Mouse (Mus musculus) forebrain, embryonic 16.5 days (tissue): ENCODE results near the gene Cobl. TPM values are rescaled to one million over a fixed set of nuclear protein-coding genes. Genes with fewer than 3 reads are reported as not detected.

Source experiments
- ATAC-seq: fragments of 200-750 bp; cut with Nextera tagmentation; 2 replicates; pipeline ENCODE4 v1.8.0; 2017; ENCODE audit warnings: mild to moderate bottlenecking, moderate library complexity
- H3K27ac ChIP-seq: fragments of 300-500 bp; sonication (generic); 2 replicates; pipeline ENCODE4 v1.5.1; 2014; ENCODE audit warnings: low read length, control low read depth
- H3K27me3 ChIP-seq: fragments of 300-500 bp; sonication (generic); replicated peaks from 2 replicates; pipeline ENCODE4 v1.6.1; 2014; ENCODE audit warnings: low read length; ENCODE audit not compliant: control insufficient read depth, insufficient read depth
- H3K36me3 ChIP-seq: fragments of 300-500 bp; sonication (generic); 2 replicates; pipeline ENCODE4 v1.6.1; 2014; ENCODE audit not compliant: control insufficient read depth, insufficient read depth
- H3K4me1 ChIP-seq: fragments of 300-500 bp; sonication (generic); replicated peaks from 2 replicates; pipeline ENCODE4 v1.6.1; 2014; ENCODE audit warnings: low read length; ENCODE audit not compliant: control insufficient read depth, insufficient read depth
- H3K4me2 ChIP-seq: fragments of 300-500 bp; sonication (generic); 2 replicates; pipeline ENCODE4 v1.6.1; 2014; ENCODE audit warnings: mild to moderate bottlenecking, low read length, control low read depth
- H3K4me3 ChIP-seq: fragments of 300-500 bp; sonication (generic); replicated peaks from 2 replicates; pipeline ENCODE4 v1.5.1; 2014; ENCODE audit warnings: mild to moderate bottlenecking, low read length, control low read depth
- H3K9ac ChIP-seq: fragments of 300-500 bp; sonication (generic); replicated peaks from 2 replicates; pipeline ENCODE4 v1.6.1; 2014; ENCODE audit warnings: low read depth, low read length, control low read depth
- H3K9me3 ChIP-seq: fragments of 300-500 bp; sonication (generic); 2 replicates; pipeline ENCODE4 v1.6.1; 2016; ENCODE audit warnings: low read length; ENCODE audit not compliant: control insufficient read depth
- WGBS: fragments of 180-500 bp; shearing (Covaris S2); extraction: QIAGEN DNeasy Blood & Tissue Kit; methylation state at CpG from one replicate; pipeline ENCODE4 v1.1.7; 2014; 5-methylcytosine and 5-hydroxymethylcytosine counted together
- polyA plus RNA-seq: library from polyadenylated mRNA; unstranded; fragments of >200 nt; fragmentation: Nextera tagmentation; extraction: Ambion mirVana; gene quantifications from 2 replicates; pipeline ENCODE4 v1.2.1, GENCODE M21; 2015

Cobl gene
- polyA plus RNA-seq, 1 experiment from 2014 or later = 8.4 TPM

DNA sequence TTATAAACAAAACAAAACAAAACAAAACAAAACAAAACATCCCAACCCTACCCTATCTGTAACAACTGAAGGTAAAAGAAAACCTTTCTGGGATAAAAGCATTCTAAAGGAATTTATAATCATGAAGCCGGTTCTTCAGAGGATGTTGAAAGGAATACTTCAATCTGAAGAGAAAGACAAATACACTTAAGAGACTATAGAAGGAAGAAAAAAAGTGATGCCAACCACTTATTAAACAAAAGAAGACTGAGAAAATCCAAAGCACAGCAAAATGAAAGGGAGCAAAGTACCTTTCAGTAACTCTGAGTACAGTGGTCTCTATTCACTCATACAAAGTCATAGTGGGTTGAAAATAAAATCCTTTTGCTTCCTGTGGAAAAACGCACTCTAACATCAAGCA is 256.2 kb downstream of the Cobl start:
- WGBS = 82% methylated on average over 2 of the region's 2 CpGs
- H3K9me3 ChIP-seq = no peaks in the 10 kb centered on the region
- no peaks in the 10 kb centered on the region for H3K4me1 ChIP-seq
- ATAC-seq = no peak
- no peak overlapping the region for H3K27ac ChIP-seq
- H3K27me3 ChIP-seq = 0 out of 2 replicates have a peak, but pooled peaks cover 5% of the 10 kb centered on the region
- no peak overlapping the region for H3K9ac ChIP-seq
- no peak overlapping the region for H3K4me2 ChIP-seq
- no peaks in the 10 kb centered on the region for H3K36me3 ChIP-seq
- H3K4me3 ChIP-seq = no peak overlapping the region

DNA sequence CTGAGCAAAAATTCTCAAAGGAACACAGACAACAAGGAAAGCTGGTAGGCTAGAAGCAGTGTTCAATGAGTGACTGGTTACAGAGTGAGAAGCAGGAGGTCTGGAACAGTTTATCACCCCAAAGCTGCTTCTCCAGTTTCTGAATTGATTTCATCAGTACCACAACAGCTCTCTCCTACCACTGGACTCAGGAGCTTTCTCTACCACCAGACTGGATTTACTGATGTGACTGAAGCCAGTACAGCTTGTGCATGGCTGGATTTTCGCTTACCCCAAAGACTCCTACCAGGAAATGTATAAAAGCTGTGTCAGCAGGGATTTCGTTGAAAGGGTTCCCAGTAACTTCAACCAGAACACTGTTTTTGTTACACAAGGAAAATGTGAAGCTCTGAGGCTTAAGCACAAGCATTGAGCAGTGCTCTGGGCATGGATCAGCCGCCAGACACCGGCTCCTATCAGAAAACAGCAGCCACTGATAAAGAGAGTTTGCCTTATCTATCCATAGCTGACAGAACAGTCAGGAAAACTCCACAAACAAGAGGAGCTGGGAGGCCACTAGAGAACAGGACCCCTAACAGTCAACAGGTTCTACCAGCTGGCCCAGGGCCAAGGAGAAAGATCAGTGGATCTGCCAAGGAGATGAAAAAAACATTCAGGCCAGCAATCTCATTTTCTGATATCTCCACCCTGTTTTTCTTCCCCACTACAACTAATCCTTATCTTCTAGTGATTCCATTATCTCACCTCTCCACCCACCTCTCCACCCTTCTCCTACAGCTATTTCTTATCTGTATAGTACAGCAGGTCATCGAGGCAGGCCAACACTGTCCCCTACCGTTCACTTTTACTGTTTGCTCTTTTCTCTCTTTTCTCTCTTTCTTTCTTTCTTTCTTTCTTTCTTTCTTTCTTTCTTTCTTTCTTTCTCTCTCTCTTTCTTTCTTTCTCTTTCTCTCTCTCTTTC is 259.3 kb downstream of the Cobl start:
- H3K4me3 ChIP-seq = no peak overlapping the region
- H3K4me1 ChIP-seq = no peaks in the 10 kb centered on the region
- ATAC-seq = no peak
- H3K36me3 ChIP-seq = no peaks in the 10 kb centered on the region
- H3K27ac ChIP-seq = no peak overlapping the region
- 70% methylated on average over 6 of the region's 6 CpGs for WGBS
- H3K4me2 ChIP-seq = no peak overlapping the region
- no peak overlapping the region for H3K9ac ChIP-seq
- H3K9me3 ChIP-seq = no peaks in the 10 kb centered on the region
- H3K27me3 ChIP-seq = no peaks in the 10 kb centered on the region

DNA sequence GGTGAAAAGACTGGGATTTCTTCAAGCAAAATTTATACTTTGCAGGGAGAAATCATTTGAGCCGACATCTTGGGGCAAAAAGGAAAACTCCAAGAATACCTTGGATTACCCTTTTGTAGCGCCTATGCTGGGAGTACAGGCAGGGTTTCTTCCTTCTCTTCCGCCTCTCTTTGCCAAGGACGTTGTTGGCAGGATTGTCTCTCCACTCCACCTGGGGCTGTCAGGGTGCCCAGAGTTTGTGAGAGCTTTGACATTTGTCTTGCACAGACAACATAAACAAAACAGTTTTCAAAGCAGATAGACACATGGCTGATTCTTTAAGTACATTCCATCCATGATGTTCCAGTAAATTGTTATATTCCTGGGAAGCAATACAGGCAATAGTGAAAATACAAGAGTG is 265.3 kb downstream of the Cobl start:
- H3K4me1 ChIP-seq = peaks cover 3% of the 10 kb centered on the region; the same call in 1 of the 2 replicates
- H3K36me3 ChIP-seq = no peaks in the 10 kb centered on the region
- no peak overlapping the region for H3K27ac ChIP-seq
- no peak overlapping the region for H3K4me2 ChIP-seq
- H3K4me3 ChIP-seq = no peak overlapping the region
- 0 out of 2 replicates have a peak, but pooled peaks have one; percentile 43 for ATAC-seq
- WGBS = 62% methylated on average over 4 of the region's 4 CpGs
- no peaks in the 10 kb centered on the region for H3K9me3 ChIP-seq
- H3K9ac ChIP-seq = no peak overlapping the region
- 0 out of 2 replicates have a peak, but pooled peaks cover 2% of the 10 kb centered on the region for H3K27me3 ChIP-seq

DNA sequence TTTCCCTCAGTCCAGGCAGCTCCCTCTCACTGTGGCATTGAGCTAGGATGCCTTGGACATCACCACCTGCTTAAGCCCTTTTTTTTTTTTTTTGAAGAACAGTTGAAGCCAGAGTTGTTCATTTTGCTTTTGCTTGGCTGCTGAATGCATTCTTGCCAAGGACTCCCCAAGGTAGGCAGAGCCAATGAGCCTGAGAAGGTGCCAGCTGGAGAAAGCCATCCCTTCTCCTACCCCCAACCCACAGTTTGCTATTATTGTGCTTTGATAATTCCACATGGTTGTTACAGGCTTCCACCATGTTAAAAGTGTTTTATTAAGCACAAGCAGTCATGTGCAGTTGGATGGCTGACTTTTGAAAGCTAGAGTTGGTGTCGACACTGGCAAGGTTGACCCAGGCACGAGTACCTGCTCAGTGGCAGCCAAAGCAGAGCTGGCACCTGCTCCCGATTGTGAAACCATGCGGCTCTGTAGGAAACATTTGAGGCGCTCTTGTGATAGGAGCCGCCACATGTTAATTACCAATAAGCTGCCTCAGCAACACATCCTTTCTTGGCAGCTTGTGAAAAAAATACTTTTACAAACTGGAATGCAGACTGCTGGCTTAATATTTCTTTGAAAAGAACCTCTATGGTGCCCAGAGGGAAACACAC is 265.9 kb downstream of the Cobl start:
- H3K9ac ChIP-seq = no peak overlapping the region
- H3K4me3 ChIP-seq = no peak overlapping the region
- no peak overlapping the region for H3K27ac ChIP-seq
- WGBS = 45% methylated on average over 6 of the region's 6 CpGs
- H3K9me3 ChIP-seq = no peaks in the 10 kb centered on the region
- no peak overlapping the region for H3K4me2 ChIP-seq
- peak; percentile 57; the same call in 1 of the 2 replicates for ATAC-seq
- H3K4me1 ChIP-seq = peaks cover 3% of the 10 kb centered on the region; the same call in 1 of the 2 replicates
- H3K36me3 ChIP-seq = no peaks in the 10 kb centered on the region
- H3K27me3 ChIP-seq = 0 out of 2 replicates have a peak, but pooled peaks cover 2% of the 10 kb centered on the region

DNA sequence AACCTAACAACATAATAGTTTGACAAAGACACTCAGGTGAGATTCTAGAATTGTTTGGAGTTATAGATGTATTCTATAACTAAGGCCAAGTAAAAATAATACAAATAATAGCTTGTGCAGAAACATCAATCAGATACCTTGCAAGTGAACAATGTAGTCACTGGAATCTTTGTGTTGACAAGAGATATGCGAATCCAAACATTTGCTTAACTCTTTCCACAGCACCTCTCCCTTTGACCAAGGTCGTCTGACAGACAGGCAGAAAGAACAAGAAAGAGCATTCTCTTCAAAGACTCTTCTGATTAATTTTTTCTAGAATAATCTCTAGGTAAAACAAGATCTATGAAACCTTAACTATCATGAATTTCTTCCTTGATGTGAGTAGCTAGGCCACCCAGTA is 266.7 kb downstream of the Cobl start:
- no peak overlapping the region for H3K9ac ChIP-seq
- WGBS = 82% methylated on average over 2 of the region's 2 CpGs
- H3K4me2 ChIP-seq = no peak overlapping the region
- H3K9me3 ChIP-seq = no peaks in the 10 kb centered on the region
- H3K36me3 ChIP-seq = no peaks in the 10 kb centered on the region
- H3K27ac ChIP-seq = no peak overlapping the region
- H3K4me3 ChIP-seq = no peak overlapping the region
- peaks cover 3% of the 10 kb centered on the region; the same call in 1 of the 2 replicates for H3K4me1 ChIP-seq
- no peak for ATAC-seq
- H3K27me3 ChIP-seq = 0 out of 2 replicates have a peak, but pooled peaks cover 2% of the 10 kb centered on the region

DNA sequence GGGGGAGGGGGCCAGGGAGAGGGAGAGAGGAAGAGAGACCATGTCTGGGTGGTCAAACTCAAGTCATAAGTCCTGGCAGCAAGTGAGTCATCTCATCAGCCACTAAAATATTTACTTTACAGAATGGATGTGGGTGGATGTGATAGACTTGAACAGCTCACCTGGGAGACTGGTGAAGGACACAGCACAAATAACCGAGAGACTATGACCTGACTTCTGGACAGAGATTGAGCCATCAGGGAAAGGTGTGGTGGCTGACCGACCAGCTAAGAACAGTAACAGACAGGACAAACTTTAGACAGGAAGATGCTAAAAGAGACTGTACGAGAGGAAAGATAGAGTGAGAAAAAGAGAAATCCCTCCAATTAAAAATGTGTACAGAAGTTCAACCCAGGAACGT is 267.2 kb downstream of the Cobl start:
- H3K4me3 ChIP-seq = no peak overlapping the region
- 0 out of 2 replicates have a peak, but pooled peaks cover 2% of the 10 kb centered on the region for H3K27me3 ChIP-seq
- no peaks in the 10 kb centered on the region for H3K36me3 ChIP-seq
- H3K4me1 ChIP-seq = peaks cover 3% of the 10 kb centered on the region; the same call in 1 of the 2 replicates
- H3K27ac ChIP-seq = no peak overlapping the region
- no peaks in the 10 kb centered on the region for H3K9me3 ChIP-seq
- no peak overlapping the region for H3K9ac ChIP-seq
- ATAC-seq = no peak
- WGBS = 91% methylated on average over 4 of the region's 4 CpGs
- no peak overlapping the region for H3K4me2 ChIP-seq

DNA sequence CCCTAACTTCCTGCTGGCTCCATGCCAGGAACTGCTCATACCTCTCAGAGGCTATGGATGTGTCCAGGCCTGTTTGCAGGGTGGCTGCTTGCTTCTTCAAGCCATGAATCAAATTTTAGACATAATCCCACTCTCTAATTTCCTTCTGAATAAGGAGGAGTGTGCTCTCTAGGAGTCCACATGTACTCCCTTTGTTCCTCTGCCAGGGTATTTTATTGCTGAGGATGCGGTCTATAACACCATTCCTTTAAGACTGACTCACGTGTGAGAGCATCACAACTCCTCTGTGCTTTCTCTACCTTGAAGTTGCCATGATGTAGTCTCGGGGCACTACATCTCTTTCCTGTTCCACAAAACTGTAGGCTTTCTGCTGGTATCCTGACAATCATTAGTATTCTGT is 269.4 kb downstream of the Cobl start:
- WGBS = 88% methylated on average over 3 of the region's 3 CpGs
- H3K9ac ChIP-seq = no peak overlapping the region
- no peak for ATAC-seq
- no peaks in the 10 kb centered on the region for H3K36me3 ChIP-seq
- H3K9me3 ChIP-seq = no peaks in the 10 kb centered on the region
- H3K27me3 ChIP-seq = 0 out of 2 replicates have a peak, but pooled peaks cover 2% of the 10 kb centered on the region
- H3K4me2 ChIP-seq = no peak overlapping the region
- H3K27ac ChIP-seq = no peak overlapping the region
- peaks cover 3% of the 10 kb centered on the region; the same call in 1 of the 2 replicates for H3K4me1 ChIP-seq
- H3K4me3 ChIP-seq = no peak overlapping the region

DNA sequence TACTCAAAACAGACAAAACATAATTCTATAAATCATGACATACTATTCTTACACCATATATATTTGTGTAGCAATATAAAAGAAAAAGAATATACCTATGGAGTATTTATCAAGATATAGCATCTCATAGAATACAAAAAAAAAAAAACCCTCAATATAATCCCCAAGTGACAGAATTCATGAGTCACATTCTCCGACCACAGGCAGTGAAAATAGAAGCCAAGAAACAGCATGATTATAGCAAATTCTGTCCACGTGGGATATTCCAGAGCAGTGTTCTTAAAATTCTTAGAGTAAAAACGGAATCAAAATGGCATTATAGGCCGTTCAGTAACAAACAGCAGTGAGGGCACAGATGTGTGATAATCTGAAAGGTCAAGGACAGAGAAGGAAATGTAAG is 271.4 kb downstream of the Cobl start:
- H3K9ac ChIP-seq = no peak overlapping the region
- no peaks in the 10 kb centered on the region for H3K36me3 ChIP-seq
- H3K4me3 ChIP-seq = no peak overlapping the region
- no peak overlapping the region for H3K27ac ChIP-seq
- no peaks in the 10 kb centered on the region for H3K9me3 ChIP-seq
- H3K4me2 ChIP-seq = no peak overlapping the region
- 0 out of 2 replicates have a peak, but pooled peaks cover 2% of the 10 kb centered on the region for H3K27me3 ChIP-seq
- no peak for ATAC-seq
- 79% methylated on average over 4 of the region's 4 CpGs for WGBS
- H3K4me1 ChIP-seq = no peaks in the 10 kb centered on the region

DNA sequence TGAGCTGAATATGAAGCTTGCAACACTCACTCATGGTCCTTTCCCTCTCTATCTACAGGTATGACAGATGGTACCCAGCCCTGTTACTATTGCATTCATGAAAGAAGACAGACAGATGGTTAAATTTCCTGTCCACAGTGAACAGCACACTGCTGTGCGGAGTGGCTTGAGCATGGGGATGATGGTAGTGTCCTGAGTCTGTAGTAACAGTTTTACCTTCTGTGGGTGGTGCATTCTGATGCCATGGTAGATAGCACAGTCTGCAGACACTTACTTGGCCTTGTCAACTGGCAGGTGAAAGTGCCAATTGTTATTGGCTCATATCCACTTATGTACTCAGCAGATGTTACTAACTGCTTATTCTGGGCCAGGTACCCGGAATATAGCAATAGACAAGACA is 273.4 kb downstream of the Cobl start:
- Histone ChIP-seq H3K9me3 (no peaks in the 10 kb centered on the region), H3K27me3 (no peaks in the 10 kb centered on the region), H3K4me3 (no peak overlapping the region), H3K9ac (no peak overlapping the region), H3K4me1 (no peaks in the 10 kb centered on the region), H3K4me2 (no peak overlapping the region), H3K27ac (no peak overlapping the region), H3K36me3 (no peaks in the 10 kb centered on the region)
- no peak for ATAC-seq
- WGBS = 80% methylated on average over 2 of the region's 2 CpGs
